Mouse (Mus musculus): Measurements from ENCODE around the gene Cacna1a. TPM values are rescaled to one million over a fixed set of nuclear protein-coding genes. Genes with fewer than 3 reads are reported as not detected.

Gene Cacna1a
- polyA plus RNA-seq, 1 experiment from 2014 or later = 29.8 TPM

- Histone ChIP-seq H3K36me3 (ENCODE audit: control insufficient read depth, insufficient read depth, low read length) (peaks cover 19% of the 10 kb centered on the region), H3K9me3 (ENCODE audit: control insufficient read depth, low read length) (no peaks in the 10 kb centered on the region), H3K9ac (replicated peaks; ENCODE audit: low read depth, low read length) (0 out of 2 replicates have a peak overlapping the region, but pooled peaks have one; percentile 28), H3K4me2 (ENCODE audit: low read depth, low read length) (no peak overlapping the region), H3K27ac (ENCODE audit: low read depth, low read length) (peak overlapping the region; percentile 67; the same call in 1 of the 2 replicates), H3K4me1 (ENCODE audit: control insufficient read depth, insufficient read depth, low read length) (peaks cover 12% of the 10 kb centered on the region; the same call in 1 of the 2 replicates), H3K27me3 (ENCODE audit: control insufficient read depth, insufficient read depth, low read length) (no peaks in the 10 kb centered on the region), H3K4me3 (ENCODE audit: low read depth, low read length) (no peak overlapping the region)
- no peak for ATAC-seq (ENCODE audit: low read depth)
- 49% methylated on average over 10 of the region's 10 CpGs for WGBS
Observed at GRCm38 (mm10) chr8:84633841-84634584, 245.8 kb downstream of the Cacna1a start.

GRCm38 (mm10) chr8:84634849-84635304 is 246.6 kb downstream of the Cacna1a start:
- no peak for ATAC-seq (ENCODE audit: low read depth)
- Histone ChIP-seq H3K4me3 (ENCODE audit: low read depth, low read length) (no peak overlapping the region), H3K9me3 (ENCODE audit: control insufficient read depth, low read length) (no peaks in the 10 kb centered on the region), H3K27ac (ENCODE audit: low read depth, low read length) (peak overlapping the region; percentile 67), H3K4me2 (ENCODE audit: low read depth, low read length) (no peak overlapping the region), H3K9ac (replicated peaks; ENCODE audit: low read depth, low read length) (0 out of 2 replicates have a peak overlapping the region, but pooled peaks have one; percentile 28), H3K36me3 (ENCODE audit: control insufficient read depth, insufficient read depth, low read length) (peaks cover 15% of the 10 kb centered on the region), H3K4me1 (ENCODE audit: control insufficient read depth, insufficient read depth, low read length) (peaks cover 12% of the 10 kb centered on the region; the same call in 1 of the 2 replicates), H3K27me3 (ENCODE audit: control insufficient read depth, insufficient read depth, low read length) (no peaks in the 10 kb centered on the region)
- WGBS = 33% methylated on average over 9 of the region's 9 CpGs

- peaks cover 12% of the 10 kb centered on the region; the same call in 1 of the 2 replicates for H3K4me1 ChIP-seq (ENCODE audit: control insufficient read depth, insufficient read depth, low read length)
Observed at GRCm38 (mm10) chr8:84635397-84636050, 247.3 kb downstream of the Cacna1a start.

GRCm38 (mm10) chr8:84636051-84636691 is 247.9 kb downstream of the Cacna1a start:
- 87% methylated on average over 17 of the region's 17 CpGs for whole genome bisulfite sequencing
- Histone ChIP-seq H3K4me2 (ENCODE audit: low read depth, low read length) (no peak overlapping the region), H3K27me3 (ENCODE audit: control insufficient read depth, insufficient read depth, low read length) (no peaks in the 10 kb centered on the region), H3K4me3 (ENCODE audit: low read depth, low read length) (no peak overlapping the region), H3K36me3 (ENCODE audit: control insufficient read depth, insufficient read depth, low read length) (peaks cover 9% of the 10 kb centered on the region), H3K9me3 (ENCODE audit: control insufficient read depth, low read length) (no peaks in the 10 kb centered on the region), H3K27ac (ENCODE audit: low read depth, low read length) (no peak overlapping the region), H3K9ac (replicated peaks; ENCODE audit: low read depth, low read length) (no peak overlapping the region), H3K4me1 (ENCODE audit: control insufficient read depth, insufficient read depth, low read length) (peaks cover 12% of the 10 kb centered on the region; the same call in 1 of the 2 replicates)
- ATAC-seq (ENCODE audit: low read depth) = no peak

More at GRCm38 (mm10) chr8:84635397-84636050, 247.3 kb downstream of the Cacna1a start:
- Histone ChIP-seq H3K36me3 (ENCODE audit: control insufficient read depth, insufficient read depth, low read length) (peaks cover 9% of the 10 kb centered on the region), H3K27me3 (ENCODE audit: control insufficient read depth, insufficient read depth, low read length) (no peaks in the 10 kb centered on the region), H3K27ac (ENCODE audit: low read depth, low read length) (peak overlapping the region; percentile 67), H3K9ac (replicated peaks; ENCODE audit: low read depth, low read length) (no peak overlapping the region), H3K4me3 (ENCODE audit: low read depth, low read length) (no peak overlapping the region), H3K9me3 (ENCODE audit: control insufficient read depth, low read length) (no peaks in the 10 kb centered on the region), H3K4me2 (ENCODE audit: low read depth, low read length) (no peak overlapping the region)
- no peak for ATAC-seq (ENCODE audit: low read depth)
- 58% methylated on average over 14 of the region's 14 CpGs for WGBS

- peaks cover 8% of the 10 kb centered on the region; the same call in 1 of the 2 replicates for H3K36me3 ChIP-seq (ENCODE audit: control insufficient read depth, insufficient read depth, low read length)
- H3K4me2 ChIP-seq (ENCODE audit: low read depth, low read length) = peak overlapping the region; percentile 86
- H3K27ac ChIP-seq (ENCODE audit: low read depth, low read length) = no peak overlapping the region; the same call in 1 of the 2 replicates
- WGBS = 41% methylated on average over 8 of the region's 8 CpGs
- H3K4me3 ChIP-seq (ENCODE audit: low read depth, low read length) = peak overlapping the region; percentile 39
- no peaks in the 10 kb centered on the region for H3K27me3 ChIP-seq (ENCODE audit: control insufficient read depth, insufficient read depth, low read length)
- peaks cover 12% of the 10 kb centered on the region; the same call in 1 of the 2 replicates for H3K4me1 ChIP-seq (ENCODE audit: control insufficient read depth, insufficient read depth, low read length)
- ATAC-seq (ENCODE audit: low read depth) = no peak
- no peaks in the 10 kb centered on the region for H3K9me3 ChIP-seq (ENCODE audit: control insufficient read depth, low read length)
- H3K9ac ChIP-seq (replicated peaks; ENCODE audit: low read depth, low read length) = peak overlapping the region; percentile 68
Observed at GRCm38 (mm10) chr8:84637946-84638554, 249.8 kb downstream of the Cacna1a start.

DNA sequence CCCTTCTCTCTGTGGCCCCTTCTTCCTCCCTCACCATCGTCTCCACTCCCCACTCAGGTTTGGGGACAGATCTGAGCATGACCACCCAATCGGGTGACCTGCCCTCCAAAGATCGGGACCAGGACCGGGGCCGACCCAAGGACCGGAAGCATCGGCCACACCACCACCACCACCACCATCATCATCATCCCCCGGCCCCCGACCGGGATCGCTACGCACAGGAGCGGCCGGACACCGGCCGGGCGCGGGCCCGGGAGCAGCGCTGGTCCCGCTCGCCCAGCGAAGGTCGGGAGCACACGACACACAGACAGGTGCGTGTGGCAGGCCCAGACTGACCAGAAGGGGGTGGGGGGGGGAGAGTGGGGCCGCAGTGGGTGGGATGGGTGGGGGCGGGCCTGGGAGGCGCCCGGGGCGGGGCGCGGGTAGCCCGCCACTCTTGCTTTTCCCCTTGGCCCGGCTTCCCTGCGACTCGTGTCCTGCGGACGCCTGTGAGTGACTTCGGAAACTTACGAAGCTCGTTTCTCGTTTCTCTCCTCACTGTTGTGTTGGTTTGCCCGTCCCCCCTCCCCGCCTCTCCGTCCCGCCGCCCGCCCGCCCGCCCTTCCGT is 250.4 kb downstream of the Cacna1a start:
- H3K9me3 ChIP-seq (ENCODE audit: control insufficient read depth, low read length) = no peaks in the 10 kb centered on the region
- no peaks in the 10 kb centered on the region for H3K27me3 ChIP-seq (ENCODE audit: control insufficient read depth, insufficient read depth, low read length)
- WGBS = 0% methylated on average over 34 of the region's 52 CpGs
- peak overlapping the region; percentile 86 for H3K27ac ChIP-seq (ENCODE audit: low read depth, low read length)
- H3K4me1 ChIP-seq (ENCODE audit: control insufficient read depth, insufficient read depth, low read length) = peaks cover 12% of the 10 kb centered on the region; the same call in 1 of the 2 replicates
- peak overlapping the region; percentile 68 for H3K9ac ChIP-seq (replicated peaks; ENCODE audit: low read depth, low read length)
- peak overlapping the region; percentile 39 for H3K4me3 ChIP-seq (ENCODE audit: low read depth, low read length)
- peaks cover 2% of the 10 kb centered on the region; the same call in 1 of the 2 replicates for H3K36me3 ChIP-seq (ENCODE audit: control insufficient read depth, insufficient read depth, low read length)
- peak overlapping the region; percentile 86 for H3K4me2 ChIP-seq (ENCODE audit: low read depth, low read length)
- ATAC-seq (ENCODE audit: low read depth) = peak; percentile 12

DNA sequence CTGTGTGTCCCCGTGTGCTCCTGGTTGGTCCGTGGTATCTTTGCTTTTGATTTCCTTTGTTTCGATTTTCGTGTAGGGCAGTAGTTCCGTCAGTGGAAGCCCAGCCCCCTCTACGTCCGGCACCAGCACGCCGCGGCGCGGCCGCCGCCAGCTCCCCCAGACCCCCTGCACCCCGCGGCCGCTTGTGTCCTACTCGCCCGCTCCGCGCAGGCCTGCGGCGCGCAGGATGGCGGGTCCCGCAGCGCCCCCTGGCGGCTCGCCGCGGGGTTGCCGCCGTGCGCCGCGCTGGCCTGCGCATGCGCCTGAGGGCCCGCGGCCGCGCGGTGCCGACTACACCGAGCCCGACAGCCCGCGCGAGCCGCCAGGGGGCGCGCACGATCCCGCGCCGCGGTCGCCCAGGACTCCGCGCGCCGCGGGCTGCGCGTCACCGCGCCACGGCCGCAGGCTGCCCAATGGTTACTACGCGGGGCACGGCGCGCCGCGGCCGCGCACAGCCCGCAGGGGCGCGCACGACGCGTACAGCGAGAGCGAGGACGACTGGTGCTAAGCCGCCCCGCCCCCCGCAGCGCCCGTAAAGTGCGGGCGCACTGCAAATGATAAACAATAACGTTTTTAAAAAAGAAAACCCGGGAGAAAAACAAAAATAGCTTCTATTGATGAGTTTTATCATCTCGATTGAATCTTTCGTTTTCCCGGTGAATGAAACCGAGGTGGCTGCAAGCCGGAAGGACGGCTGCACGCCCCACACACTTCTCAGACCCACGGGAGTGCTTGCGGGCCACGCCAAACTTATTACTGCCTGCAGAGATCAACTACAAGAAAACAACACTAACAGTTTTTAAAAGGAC is 251.1 kb downstream of the Cacna1a start:
- Histone ChIP-seq H3K4me1 (ENCODE audit: control insufficient read depth, insufficient read depth, low read length) (peaks cover 12% of the 10 kb centered on the region; the same call in 1 of the 2 replicates), H3K27me3 (ENCODE audit: control insufficient read depth, insufficient read depth, low read length) (no peaks in the 10 kb centered on the region), H3K4me3 (ENCODE audit: low read depth, low read length) (peak overlapping the region; percentile 39), H3K4me2 (ENCODE audit: low read depth, low read length) (peak overlapping the region; percentile 86), H3K36me3 (ENCODE audit: control insufficient read depth, insufficient read depth, low read length) (no peaks in the 10 kb centered on the region), H3K9me3 (ENCODE audit: control insufficient read depth, low read length) (no peaks in the 10 kb centered on the region), H3K9ac (replicated peaks; ENCODE audit: low read depth, low read length) (peak overlapping the region; percentile 68), H3K27ac (ENCODE audit: low read depth, low read length) (peak overlapping the region; percentile 86)
- WGBS = under 1% methylated on average over 74 of the region's 106 CpGs
- ATAC-seq (ENCODE audit: low read depth) = peak; percentile 93

Measured in neural tube, embryonic 14.5 days (tissue).